Mouse (Mus musculus) ES-Bruce4 (cell line): ENCODE data around the gene Phpt1.
"Not testable (repeated sequence)": the region's sequence is repeated elsewhere in the genome, so short reads cannot be mapped to it uniquely, and the experiment has no call there.

Source experiments
- CTCF ChIP-seq: IDR thresholded peaks from one replicate; pipeline ENCODE4 v1.8.1; 2011; ENCODE audit warnings: low read depth, low read length
- EP300 ChIP-seq: IDR thresholded peaks from 2 replicates; pipeline ENCODE4 v1.6.1; 2011; ENCODE audit warnings: low read depth, low read length; ENCODE audit not compliant: insufficient read depth
- POLR2A ChIP-seq: IDR thresholded peaks from one replicate; pipeline ENCODE4 v1.8.1; 2011; ENCODE audit warnings: low read length; ENCODE audit not compliant: insufficient read depth

- TF ChIP-seq POLR2A, EP300, CTCF: not testable (repeated sequence)
Measured at GRCm38 (mm10) chr2:25553171-25553786, 21.7 kb downstream of the Phpt1 start.
